Mouse (Mus musculus): ENCODE measurements around the gene Zfp239.

GRCm38 (mm10) chr6:117892386-117892785 lies 30.5 kb downstream of the Zfp239 start:
- TF ChIP-seq CTCF (IDR thresholded peaks at IDR 0.05; ENCODE audit: low read depth, low read length), result no peak
- TF ChIP-seq POLR2A (IDR thresholded peaks at IDR 0.05; ENCODE audit: extremely low read depth, insufficient read depth, low read length), result no peak
